Mouse (Mus musculus) MEL (cell line): ENCODE data around the gene Tha1. TPM values are rescaled to one million over a fixed set of nuclear protein-coding genes. Genes with fewer than 3 reads are reported as not detected.

Experiments
- DNase-seq: peaks from one replicate; pipeline ENCODE4 v3.0.0; 2011; ENCODE audit warnings: low read depth, low spot score
- H3K27ac ChIP-seq: 2 replicates; pipeline ENCODE4 v1.5.1; 2012; ENCODE audit warnings: low read depth, mild to moderate bottlenecking, control low read depth, low read length, moderate library complexity; ENCODE audit not compliant: control insufficient read depth
- H3K27me3 ChIP-seq, 2 experiments: fragments of 150-350 bp in 1 of 2; sonication (generic) in 1 of 2; 2 replicates each; pipeline ENCODE4 v1.6.1; 2012; ENCODE audit warnings: low read length in 2 of 2, mild to moderate bottlenecking in 2 of 2, improper control_type of control experiment in 1 of 2, moderate library complexity in 1 of 2; ENCODE audit not compliant: insufficient read depth in 2 of 2, control insufficient read depth in 1 of 2
- H3K36me3 ChIP-seq, 2 experiments: 2 replicates each; pipeline ENCODE4 v1.6.1; 2012 to 2014; ENCODE audit warnings: low read length in 2 of 2, improper control_type of control experiment in 1 of 2, inconsistent platforms in 1 of 2, mild to moderate bottlenecking in 1 of 2; ENCODE audit not compliant: insufficient read depth in 2 of 2, control insufficient read depth in 1 of 2
- H3K4me1 ChIP-seq, 2 experiments: fragments of 150-350 bp in 1 of 2; sonication (generic) in 1 of 2; 2 replicates each; pipeline ENCODE4 v1.6.1; 2012; ENCODE audit warnings: low read length in 2 of 2, improper control_type of control experiment in 1 of 2, mild to moderate bottlenecking in 1 of 2; ENCODE audit not compliant: insufficient read depth in 2 of 2, control insufficient read depth in 1 of 2
- H3K4me3 ChIP-seq, 2 experiments: fragments of 150-350 bp in 1 of 2; sonication (generic) in 1 of 2; 2 replicates each; pipeline ENCODE4 v1.5.1; 2012; ENCODE audit warnings: low read depth in 2 of 2, low read length in 2 of 2, mild to moderate bottlenecking in 2 of 2, moderate library complexity in 2 of 2, control low read depth in 1 of 2, improper control_type of control experiment in 1 of 2; ENCODE audit not compliant: control insufficient read depth in 1 of 2, insufficient read depth in 1 of 2
- H3K79me2 ChIP-seq: 2 replicates; pipeline ENCODE4 v1.6.1; 2012; ENCODE audit warnings: mild to moderate bottlenecking, low read length, moderate library complexity; ENCODE audit not compliant: control insufficient read depth, poor library complexity, insufficient read depth
- H3K9ac ChIP-seq: 2 replicates; pipeline ENCODE4 v1.6.1; 2012; ENCODE audit warnings: low read depth, mild to moderate bottlenecking, control low read depth, low read length, moderate library complexity; ENCODE audit not compliant: control insufficient read depth, poor library complexity, severe bottlenecking
- H3K9me3 ChIP-seq: fragments of 150-350 bp; sonication (generic); replicated peaks from 2 replicates; pipeline ENCODE4 v1.6.1; 2012; ENCODE audit warnings: mild to moderate bottlenecking, low read length, improper control_type of control experiment, moderate library complexity; ENCODE audit not compliant: insufficient read depth
- CHD1 ChIP-seq: IDR thresholded peaks from 2 replicates; pipeline ENCODE4 v1.6.1; 2012; ENCODE audit warnings: low read depth, mild to moderate bottlenecking, inconsistent platforms, low read length, improper control_type of control experiment
- CTCF ChIP-seq, 3 experiments: IDR thresholded peaks in 2 of 3; conservative IDR thresholded peaks in 1 of 3; 2 replicates each; pipeline ENCODE4 v1.5.1; 2011 to 2012; ENCODE audit warnings: low read length in 3 of 3, low read depth in 2 of 3, mild to moderate bottlenecking in 2 of 3, improper control_type of control experiment in 1 of 3, inconsistent platforms in 1 of 3, mixed read lengths in 1 of 3, moderate library complexity in 1 of 3; ENCODE audit not compliant: control insufficient read depth in 1 of 3, insufficient read depth in 1 of 3, poor library complexity in 1 of 3, severe bottlenecking in 1 of 3
- EP300 ChIP-seq, 2 experiments: IDR thresholded peaks; 2 replicates each; pipeline ENCODE4 v1.6.1; 2011; ENCODE audit warnings: improper control_type of control experiment in 2 of 2, low read length in 2 of 2, low read depth in 1 of 2, mild to moderate bottlenecking in 1 of 2
- ETS1 ChIP-seq: IDR thresholded peaks from 2 replicates; pipeline ENCODE4 v1.6.1; 2012; ENCODE audit warnings: low read depth, mild to moderate bottlenecking, inconsistent platforms, low read length, improper control_type of control experiment, moderate library complexity
- HCFC1 ChIP-seq: IDR thresholded peaks from 2 replicates; pipeline ENCODE4 v1.6.1; 2012; ENCODE audit warnings: low read depth, mild to moderate bottlenecking, inconsistent platforms, low read length, improper control_type of control experiment, moderate library complexity
- JUND ChIP-seq: IDR thresholded peaks from 2 replicates; pipeline ENCODE4 v1.6.1; 2011; ENCODE audit warnings: low read depth, mild to moderate bottlenecking, improper control_type of control experiment, low read length
- KAT2A ChIP-seq: conservative IDR thresholded peaks from 2 replicates; pipeline ENCODE4 v1.6.1; 2012; ENCODE audit warnings: low read depth, low read length, improper control_type of control experiment, inconsistent platforms
- MAFK ChIP-seq: IDR thresholded peaks from 2 replicates; pipeline ENCODE4 v1.6.1; 2011; ENCODE audit warnings: low read depth, mild to moderate bottlenecking, low read length, improper control_type of control experiment, borderline replicate concordance
- MAZ ChIP-seq: IDR thresholded peaks from 2 replicates; pipeline ENCODE4 v1.6.1; 2012; ENCODE audit warnings: low read depth, mild to moderate bottlenecking, inconsistent platforms, low read length, improper control_type of control experiment
- MYB ChIP-seq: IDR thresholded peaks from 2 replicates; pipeline ENCODE4 v1.6.1; 2011; ENCODE audit warnings: mild to moderate bottlenecking, low read depth, low read length, improper control_type of control experiment
- MYC ChIP-seq: IDR thresholded peaks from 2 replicates; pipeline ENCODE4 v1.6.1; 2011; ENCODE audit warnings: low read depth, mild to moderate bottlenecking, low read length, improper control_type of control experiment, moderate library complexity
- NRF1 ChIP-seq: IDR thresholded peaks from 2 replicates; pipeline ENCODE4 v1.6.1; 2014; ENCODE audit warnings: low read depth, mild to moderate bottlenecking, inconsistent platforms, low read length, improper control_type of control experiment, moderate library complexity; ENCODE audit not compliant: poor library complexity, insufficient read depth, severe bottlenecking
- POLR2A ChIP-seq, 2 experiments: IDR thresholded peaks; 2 replicates each; pipeline ENCODE4 v1.6.1; 2011 to 2012; ENCODE audit warnings: low read length in 2 of 2, mild to moderate bottlenecking in 2 of 2, control low read depth in 1 of 2, improper control_type of control experiment in 1 of 2, low read depth in 1 of 2, moderate library complexity in 1 of 2; ENCODE audit not compliant: control insufficient read depth in 1 of 2, insufficient read depth in 1 of 2, poor library complexity in 1 of 2
- POLR2AphosphoS2 ChIP-seq: IDR thresholded peaks from 2 replicates; pipeline ENCODE4 v1.6.1; 2011; ENCODE audit warnings: low read length, improper control_type of control experiment
- POLR2AphosphoS5 ChIP-seq: IDR thresholded peaks from 2 replicates; pipeline ENCODE4 v1.6.1; 2012; ENCODE audit warnings: low read depth, borderline replicate concordance, mild to moderate bottlenecking, inconsistent platforms, low read length, moderate library complexity, mixed read lengths
- RAD21 ChIP-seq: IDR thresholded peaks from 2 replicates; pipeline ENCODE4 v1.6.1; 2011; ENCODE audit warnings: mild to moderate bottlenecking, low read depth, low read length, improper control_type of control experiment
- RCOR1 ChIP-seq: IDR thresholded peaks from 2 replicates; pipeline ENCODE4 v1.6.1; 2012; ENCODE audit warnings: low read depth, mild to moderate bottlenecking, inconsistent platforms, low read length, improper control_type of control experiment
- SIN3A ChIP-seq: IDR thresholded peaks from 2 replicates; pipeline ENCODE4 v1.6.1; 2012; ENCODE audit warnings: low read length, improper control_type of control experiment, inconsistent platforms
- SMC3 ChIP-seq: IDR thresholded peaks from 2 replicates; pipeline ENCODE4 v1.6.1; 2011; ENCODE audit warnings: low read depth, low read length, improper control_type of control experiment
- TBP ChIP-seq: IDR thresholded peaks from 2 replicates; pipeline ENCODE4 v1.8.0; 2011; ENCODE audit warnings: low read depth, low read length, improper control_type of control experiment
- USF1 ChIP-seq: IDR thresholded peaks from 2 replicates; pipeline ENCODE4 v1.6.1; 2014; ENCODE audit warnings: low read depth, mild to moderate bottlenecking, inconsistent platforms, low read length, improper control_type of control experiment, moderate library complexity
- ZC3H11A ChIP-seq: IDR thresholded peaks from 2 replicates; pipeline ENCODE4 v1.6.1; 2012; ENCODE audit warnings: low read depth, mild to moderate bottlenecking, inconsistent platforms, low read length, improper control_type of control experiment
- ZKSCAN1 ChIP-seq: IDR thresholded peaks from 2 replicates; pipeline ENCODE4 v1.6.1; 2012; ENCODE audit warnings: low read depth, mild to moderate bottlenecking, inconsistent platforms, low read length, improper control_type of control experiment, moderate library complexity
- polyA plus RNA-seq, 2 experiments: library from polyadenylated mRNA; stranded (reverse) in 1 of 2; unstranded in 1 of 2; fragments of >175 nt in 1 of 2; fragments of >200 nt in 1 of 2; gene quantifications; 2 replicates each; pipeline versions ENCODE4 v1.2.1 to v1.2.4; 2012; ENCODE audit warnings: low replicate concordance in 2 of 2, low read depth in 1 of 2; ENCODE audit not compliant: insufficient read length in 2 of 2, insufficient read depth in 1 of 2, missing spikeins in 1 of 2
- total RNA-seq: library from RNA; depleted of rRNA; stranded (reverse); fragments of 300-350 nt; gene quantifications from 2 replicates; pipeline ENCODE4 v1.2.3, GENCODE M21; 2012

Gene Tha1
- total and polyA plus RNA-seq, 3 experiments, result 0.12 TPM; not detected in 2

GRCm38 (mm10) chr11:117915837-117916236, 42.6 kb upstream of the Tha1 start:
- Histone ChIP-seq H3K79me2 (no peaks in the 10 kb centered on the region), H3K27me3 (peaks cover 2 to 3% of the 10 kb centered on the region in 2 experiments), H3K4me3 (no peak overlapping the region), H3K36me3 (peaks cover 0 to 6% of the 10 kb centered on the region in 2 experiments; a peak in 2 of 4 replicates), H3K9me3 (no peaks in the 10 kb centered on the region), H3K9ac (no peak overlapping the region), H3K4me1 (peaks cover 0 to 5% of the 10 kb centered on the region in 2 experiments; a peak in 1 of 4 replicates), H3K27ac (no peak overlapping the region)
- TF ChIP-seq ZC3H11A, result no peak
- TF ChIP-seq RCOR1, result no peak
- no peak for TF ChIP-seq SIN3A
- TF ChIP-seq POLR2AphosphoS5, result no peak
- no peak for TF ChIP-seq HCFC1
- TF ChIP-seq KAT2A, result no peak
- no peak for TF ChIP-seq TBP
- TF ChIP-seq JUND, result no peak
- TF ChIP-seq CTCF (IDR thresholded peaks at IDR 0.05 in 2 of 3, conservative IDR thresholded peaks at IDR 0.05 in 1 of 3; ENCODE audit: control insufficient read depth in 1 of 3, insufficient read depth in 1 of 3, low read depth in 2 of 3, low read length in 3 of 3, poor library complexity in 1 of 3, severe bottlenecking in 1 of 3), result no peak
- TF ChIP-seq MYC, result no peak
- DNase-seq, result no peak

GRCm38 (mm10) chr11:117915341-117915740, 42.1 kb upstream of the Tha1 start:
- peak; percentile 52 for DNase-seq
- Histone ChIP-seq H3K36me3 (peaks cover 0 to 6% of the 10 kb centered on the region in 2 experiments; a peak in 2 of 4 replicates), H3K9me3 (no peaks in the 10 kb centered on the region), H3K27ac (no peak overlapping the region)
- TF ChIP-seq USF1, result no peak
- TF ChIP-seq RCOR1, result no peak
- peak; percentile 61 to 88 (median 65) for TF ChIP-seq CTCF (IDR thresholded peaks at IDR 0.05 in 2 of 3, conservative IDR thresholded peaks at IDR 0.05 in 1 of 3; ENCODE audit: control insufficient read depth in 1 of 3, insufficient read depth in 1 of 3, low read depth in 2 of 3, low read length in 3 of 3, poor library complexity in 1 of 3, severe bottlenecking in 1 of 3)
- no peak for TF ChIP-seq ZKSCAN1
- no peak for TF ChIP-seq MYB
- TF ChIP-seq POLR2AphosphoS5, result no peak
- peak; percentile 43 for TF ChIP-seq SMC3
- no peak for TF ChIP-seq POLR2A (IDR thresholded peaks at IDR 0.05; ENCODE audit: control insufficient read depth in 1 of 2, insufficient read depth in 1 of 2, low read depth in 1 of 2, low read length in 2 of 2, poor library complexity in 1 of 2)
- no peak for TF ChIP-seq ETS1
- TF ChIP-seq SIN3A, result no peak
- no peak for TF ChIP-seq MAZ
- no peak for TF ChIP-seq TBP
- TF ChIP-seq POLR2AphosphoS2, result no peak
- no peak for TF ChIP-seq HCFC1
- TF ChIP-seq JUND, result no peak
- peak; percentile 47 for TF ChIP-seq RAD21
- TF ChIP-seq ZC3H11A, result peak; percentile 31; the same call in 1 of the 2 replicates
- no peak for TF ChIP-seq CHD1
- TF ChIP-seq EP300 (IDR thresholded peaks at IDR 0.05; ENCODE audit: low read depth in 1 of 2, low read length in 2 of 2), result no peak
- no peak for TF ChIP-seq NRF1
- TF ChIP-seq MAFK, result no peak
- TF ChIP-seq, all 39 proteins: peak for 4
- Histone ChIP-seq H3K79me2 (no peaks in the 10 kb centered on the region), H3K27me3 (peaks cover 2% of the 10 kb centered on the region in 2 experiments), H3K4me1 (peaks cover 0 to 5% of the 10 kb centered on the region in 2 experiments; a peak in 1 of 4 replicates), H3K9ac (no peak overlapping the region), H3K4me3 (no peak overlapping the region)
